Mouse (Mus musculus): ENCODE measurements around the gene Henmt1. TPM values are rescaled to one million over a fixed set of nuclear protein-coding genes. Genes with fewer than 3 reads are reported as not detected.

Gene Henmt1
- total RNA-seq, 2 experiments from 2014 or later = 2.1 to 2.3 TPM

GRCm38 (mm10) chr3:108977340-108978030 is 37.8 kb downstream of the Henmt1 start:
- intact Hi-C loops (cut with DNase I) = loop anchor here (5.0 kb wide), 1 partner anchor 85 kb away; no protein-coding TSS in a partner anchor
- Histone ChIP-seq H3K27ac (no peak overlapping the region), H3K4me3 (no peak overlapping the region)
- peak; percentile 41 for TF ChIP-seq CTCF (IDR thresholded peaks at IDR 0.05)
- DNase-seq (ENCODE audit: extremely low spot score in 1 of 2, low spot score in 2 of 2) = no peak

DNA sequence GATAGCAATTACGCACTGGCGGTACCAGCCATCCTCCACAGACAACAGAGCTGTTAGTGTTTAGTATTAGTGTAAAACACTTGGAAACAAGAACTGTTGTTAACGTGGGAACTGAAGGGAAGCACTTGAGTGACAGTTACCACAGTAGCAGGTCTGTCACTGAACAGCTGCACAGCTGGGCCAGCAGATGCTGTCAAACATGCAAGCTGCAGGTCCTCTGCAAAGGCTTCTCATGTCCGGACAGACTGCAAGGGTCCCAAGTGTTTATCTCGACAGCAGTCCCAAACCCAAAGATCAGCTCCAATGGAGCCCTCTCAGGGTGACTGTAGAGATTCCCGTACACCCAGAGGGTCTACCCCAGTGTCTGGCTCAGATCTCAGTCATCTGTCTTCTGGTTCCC is 42.3 kb downstream of the Henmt1 start:
- Histone ChIP-seq H3K4me3 (no peak overlapping the region), H3K27ac (no peak overlapping the region)
- intact Hi-C loops (cut with DNase I) = no loop called here
- TF ChIP-seq CTCF (IDR thresholded peaks at IDR 0.05) = no peak
- no peak for DNase-seq (ENCODE audit: extremely low spot score in 1 of 2, low spot score in 2 of 2)

DNA sequence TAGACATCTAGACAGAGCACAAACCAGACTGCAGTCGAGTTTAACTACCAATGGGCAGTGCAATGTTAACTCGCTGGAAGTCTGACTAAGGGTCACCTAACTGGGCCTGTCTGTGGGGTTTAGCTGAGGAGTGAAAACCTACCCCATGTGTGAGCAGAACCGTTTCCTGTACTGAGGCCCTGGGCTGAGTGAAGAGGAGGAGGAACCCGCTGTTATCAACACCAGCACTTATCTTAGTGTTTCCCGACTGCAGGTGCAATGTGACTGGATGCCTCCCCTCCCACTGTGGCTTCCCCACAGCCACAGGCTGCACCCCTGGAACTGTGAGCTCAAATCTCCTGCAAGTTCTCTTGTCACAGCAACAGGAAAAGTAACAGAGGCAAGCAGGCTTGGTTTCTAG is 44.3 kb downstream of the Henmt1 start:
- no peak overlapping the region for H3K27ac ChIP-seq
- intact Hi-C loops (cut with DNase I) = no loop called here
- no peak for DNase-seq (ENCODE audit: extremely low spot score in 1 of 2, low spot score in 2 of 2)
- no peak overlapping the region for H3K4me3 ChIP-seq
- TF ChIP-seq CTCF (IDR thresholded peaks at IDR 0.05) = no peak

DNA sequence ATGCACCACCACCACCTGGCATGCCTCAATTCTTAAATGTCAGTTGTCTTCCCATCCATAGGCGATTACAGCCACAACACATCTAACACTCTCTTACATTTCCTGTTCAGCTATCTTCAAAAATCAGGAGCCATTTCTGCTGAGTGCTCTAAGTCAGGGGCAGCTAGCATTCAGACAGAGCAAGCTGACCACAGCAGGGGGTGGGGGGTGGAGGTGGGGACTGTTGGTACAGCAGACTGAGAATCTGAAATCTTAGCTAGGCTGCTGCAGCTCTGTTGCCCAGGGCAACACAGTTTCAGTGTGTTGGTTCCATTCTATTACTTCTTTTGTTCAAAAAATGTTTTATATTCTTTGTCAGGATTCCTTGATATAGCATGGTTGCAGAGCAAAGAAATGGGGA is 46.9 kb downstream of the Henmt1 start:
- intact Hi-C loops (cut with DNase I) = no loop called here
- Histone ChIP-seq H3K4me3 (no peak overlapping the region), H3K27ac (no peak overlapping the region)
- TF ChIP-seq CTCF (IDR thresholded peaks at IDR 0.05) = no peak
- no peak for DNase-seq (ENCODE audit: extremely low spot score in 1 of 2, low spot score in 2 of 2)

DNA sequence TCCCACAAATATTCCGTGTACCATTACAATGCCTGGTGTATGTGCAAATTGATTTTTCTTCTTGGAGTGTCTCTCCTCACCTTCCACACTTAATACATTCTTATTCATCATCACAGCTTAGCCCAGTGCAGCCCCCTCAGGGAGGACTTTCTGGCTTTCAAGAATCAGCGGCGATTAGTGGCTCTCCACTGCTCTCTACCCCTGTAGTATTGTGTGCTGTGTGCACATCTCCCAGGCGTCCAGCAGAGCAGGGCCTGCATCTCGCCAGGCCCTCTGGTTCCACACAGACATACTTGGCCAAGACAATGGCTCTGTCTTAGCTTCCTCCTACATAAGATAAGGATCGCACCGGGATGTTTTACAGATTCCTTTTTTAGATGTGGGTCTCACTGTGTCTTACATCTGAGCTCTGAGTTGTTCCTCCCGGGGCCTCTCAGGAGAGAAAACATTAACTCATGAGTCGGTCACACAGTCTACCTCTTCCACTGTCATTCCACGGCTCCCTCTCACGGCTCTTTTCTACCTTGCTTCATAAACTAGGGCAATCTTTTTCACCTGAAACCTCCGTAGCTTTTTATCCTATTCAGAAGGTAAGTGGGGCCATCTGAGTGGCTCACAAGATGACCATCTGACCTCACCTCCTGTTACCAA is 47.5 kb downstream of the Henmt1 start:
- DNase-seq (ENCODE audit: extremely low spot score in 1 of 2, low spot score in 2 of 2) = no peak
- no peak overlapping the region for H3K4me3 ChIP-seq
- no peak overlapping the region for H3K27ac ChIP-seq
- intact Hi-C loops (cut with DNase I) = no loop called here
- TF ChIP-seq CTCF (IDR thresholded peaks at IDR 0.05) = no peak; the same call in 1 of the 2 replicates

GRCm38 (mm10) chr3:108989971-108990548 is 50.4 kb downstream of the Henmt1 start:
- intact Hi-C loops (cut with DNase I) = no loop called here
- H3K27ac ChIP-seq = no peak overlapping the region
- TF ChIP-seq CTCF (IDR thresholded peaks at IDR 0.05) = no peak
- H3K4me3 ChIP-seq = no peak overlapping the region
- no peak for DNase-seq (ENCODE audit: extremely low spot score in 1 of 2, low spot score in 2 of 2)

- H3K4me3 ChIP-seq = no peak overlapping the region
These were observed 54.8 kb downstream of the Henmt1 start for GRCm38 (mm10) chr3:108994477-108994876.

DNA sequence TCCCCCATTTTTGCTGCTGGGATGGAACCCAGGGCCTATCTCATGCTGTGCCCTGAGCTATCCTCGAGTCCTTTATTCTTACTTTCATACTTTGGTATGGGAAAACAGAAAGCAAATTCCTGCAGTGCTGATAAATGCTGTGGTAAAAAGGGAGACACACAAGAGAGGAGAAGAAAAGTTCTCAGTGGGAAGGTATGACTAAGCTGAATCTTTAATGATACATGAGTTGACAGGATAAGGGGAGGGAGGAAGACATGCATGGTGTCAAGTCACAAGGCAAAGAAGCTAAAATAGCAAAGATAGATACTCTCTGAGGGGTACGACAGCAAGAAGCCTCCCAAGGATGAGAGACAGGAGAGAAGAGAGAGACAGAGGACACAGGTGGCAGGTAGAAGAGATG is 55.7 kb downstream of the Henmt1 start:
- Histone ChIP-seq H3K27ac (no peak overlapping the region), H3K4me3 (no peak overlapping the region)
- intact Hi-C loops (cut with DNase I) = no loop called here
- TF ChIP-seq CTCF (IDR thresholded peaks at IDR 0.05) = no peak
- no peak for DNase-seq (ENCODE audit: extremely low spot score in 1 of 2, low spot score in 2 of 2)

More at GRCm38 (mm10) chr3:108994477-108994876, 54.8 kb downstream of the Henmt1 start:
- H3K27ac ChIP-seq = no peak overlapping the region
- TF ChIP-seq CTCF (IDR thresholded peaks at IDR 0.05) = no peak
- no peak for DNase-seq (ENCODE audit: extremely low spot score in 1 of 2, low spot score in 2 of 2)
- intact Hi-C loops (cut with DNase I) = no loop called here

DNA sequence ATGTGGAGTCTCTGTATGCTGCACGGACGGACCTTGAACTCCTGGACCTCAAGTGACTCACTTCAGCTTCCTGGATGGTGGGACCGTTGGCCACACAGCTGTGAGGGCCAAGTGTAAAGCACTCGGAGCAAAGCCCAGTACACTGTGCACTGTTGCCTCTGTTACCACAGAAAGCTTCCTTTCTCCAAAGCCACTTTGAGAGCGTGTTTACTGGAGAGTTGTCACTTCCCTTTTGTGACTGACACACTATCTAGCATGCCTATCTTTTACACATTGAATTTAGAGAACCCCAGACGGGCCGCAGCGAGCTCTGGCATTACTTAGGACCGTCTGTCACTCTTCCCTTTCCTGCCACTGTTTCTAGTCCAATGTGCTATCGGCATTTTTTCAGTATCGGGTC is 57.6 kb downstream of the Henmt1 start:
- no peak for DNase-seq (ENCODE audit: extremely low spot score in 1 of 2, low spot score in 2 of 2)
- no peak overlapping the region for H3K4me3 ChIP-seq
- intact Hi-C loops (cut with DNase I) = no loop called here
- TF ChIP-seq CTCF (IDR thresholded peaks at IDR 0.05) = no peak
- no peak overlapping the region for H3K27ac ChIP-seq

DNA sequence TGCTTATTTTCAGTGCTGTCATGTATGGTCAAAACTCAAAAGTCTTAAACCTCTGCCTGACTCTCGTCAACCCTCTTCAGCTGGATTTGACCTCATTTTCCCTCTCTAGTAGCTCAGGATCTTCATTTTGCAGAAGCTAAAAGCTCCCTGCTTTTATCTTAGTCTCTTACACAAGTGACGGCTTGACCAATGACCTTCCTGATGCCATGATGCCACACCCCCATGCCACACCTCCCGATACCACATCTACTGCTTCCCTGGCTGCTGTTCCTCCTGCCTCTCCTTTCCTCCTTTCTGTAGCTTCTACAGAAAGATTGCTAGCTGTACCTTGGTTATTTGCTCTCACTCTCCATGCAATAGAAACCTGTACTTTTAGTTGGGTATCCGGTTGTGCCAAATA is 58.1 kb downstream of the Henmt1 start:
- TF ChIP-seq CTCF (IDR thresholded peaks at IDR 0.05) = no peak
- Histone ChIP-seq H3K4me3 (no peak overlapping the region), H3K27ac (no peak overlapping the region)
- intact Hi-C loops (cut with DNase I) = no loop called here
- no peak for DNase-seq (ENCODE audit: extremely low spot score in 1 of 2, low spot score in 2 of 2)

DNA sequence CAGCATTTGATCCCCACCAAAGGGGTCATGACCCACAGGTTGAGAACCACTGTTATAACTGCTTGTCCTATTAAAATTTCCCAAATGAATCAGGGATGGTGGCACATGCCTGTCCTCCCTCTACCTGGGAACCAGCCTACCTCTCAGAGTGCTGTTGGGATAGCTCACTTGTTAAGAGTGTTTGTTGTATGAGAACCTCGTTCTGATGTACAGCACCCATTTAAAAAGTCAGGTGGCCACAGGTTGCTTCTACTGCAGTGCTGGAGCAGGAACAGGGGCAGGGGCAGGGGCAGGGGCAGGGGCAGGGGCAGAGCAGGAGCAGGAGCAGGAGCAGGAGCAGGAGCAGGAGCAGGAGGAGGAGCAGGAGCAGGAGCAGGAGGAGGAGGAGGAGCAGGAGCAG is 59.5 kb downstream of the Henmt1 start:
- DNase-seq (ENCODE audit: extremely low spot score in 1 of 2, low spot score in 2 of 2) = no peak
- H3K4me3 ChIP-seq = no peak overlapping the region
- intact Hi-C loops (cut with DNase I) = no loop called here
- no peak for TF ChIP-seq CTCF (IDR thresholded peaks at IDR 0.05)
- no peak overlapping the region for H3K27ac ChIP-seq

- DNase-seq (ENCODE audit: extremely low spot score in 1 of 2, low spot score in 2 of 2) = no peak
- intact Hi-C loops (cut with DNase I) = no loop called here
- Histone ChIP-seq H3K4me3 (no peak overlapping the region), H3K27ac (no peak overlapping the region)
- no peak for TF ChIP-seq CTCF (IDR thresholded peaks at IDR 0.05)
These were observed 66.1 kb downstream of the Henmt1 start for GRCm38 (mm10) chr3:109005777-109006176.

Data from left cerebral cortex, adult 2 months (tissue).